Mouse (Mus musculus): ENCODE data around the gene Bbs1. TPM values are rescaled to one million over a fixed set of nuclear protein-coding genes. Genes with fewer than 3 reads are reported as not detected.
A peak's percentile ranks its signal among the peaks of the same experiment; 100 is the strongest.
"Not testable (repeated sequence)": the region's sequence is repeated elsewhere in the genome, so short reads cannot be mapped to it uniquely, and the experiment has no call there.

Bbs1 gene
- polyA plus RNA-seq (2015; fragmentation: Nextera tagmentation; extraction: Ambion mirVana): 2.4 and 2.8 TPM in 2 replicates

- Histone ChIP-seq H3K9ac (ENCODE audit: low read depth, low read length) (peak within 1 kb of the TSS; percentile 67), H3K9me3 (ENCODE audit: control insufficient read depth, low read length) (no peaks in the 10 kb centered on the region), H3K27me3 (replicated peaks; ENCODE audit: control insufficient read depth, insufficient read depth, low read length) (no peaks in the 10 kb centered on the region), H3K4me2 (ENCODE audit: low read depth, low read length) (peak within 1 kb of the TSS; percentile 71), H3K4me3 (ENCODE audit: low read length) (peak within 1 kb of the TSS; percentile 67), H3K36me3 (ENCODE audit: control insufficient read depth, insufficient read depth, low read length) (peaks cover 27% of the 10 kb centered on the region), H3K27ac (ENCODE audit: low read length) (no peak within 1 kb of the TSS; the same call in 1 of the 2 replicates), H3K4me1 (ENCODE audit: control insufficient read depth, insufficient read depth, low read length) (no peaks in the 10 kb centered on the region)
- WGBS: 9% methylated on average over 31 of the region's 31 CpGs
- peak; percentile 65 for ATAC-seq
Measured at GRCm38 (mm10) chr19:4905979-4906794, at the start of gene Bbs1. Gene Bbs1 (minus strand): TSS chr19:4906628.

DNA sequence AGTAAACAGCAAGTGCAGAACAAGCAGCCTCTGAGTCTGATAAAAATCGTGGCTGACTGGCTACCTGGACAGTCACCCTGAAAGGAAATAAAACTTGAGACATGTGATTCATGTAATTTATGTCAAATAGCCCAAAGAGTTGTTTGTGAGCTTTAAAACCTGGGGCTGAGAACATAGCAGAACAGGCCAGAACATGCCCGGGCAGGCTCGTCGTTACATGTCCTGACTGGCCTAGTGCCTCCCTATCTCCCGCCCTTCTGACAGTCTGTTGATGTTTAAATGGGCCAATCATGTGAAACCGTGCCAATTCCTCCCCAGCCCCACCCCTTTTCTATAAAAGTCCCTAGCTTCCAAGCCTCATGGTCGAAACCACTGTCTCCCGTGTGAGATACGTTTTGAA is 42.2 kb upstream of the Bbs1 start:
- H3K27ac ChIP-seq (ENCODE audit: low read length); H3K36me3 ChIP-seq (ENCODE audit: control insufficient read depth, insufficient read depth, low read length); H3K4me3 ChIP-seq (ENCODE audit: low read length); ATAC-seq; H3K9ac ChIP-seq (ENCODE audit: low read depth, low read length); H3K4me1 ChIP-seq (ENCODE audit: control insufficient read depth, insufficient read depth, low read length); H3K4me2 ChIP-seq (ENCODE audit: low read depth, low read length); H3K27me3 ChIP-seq (replicated peaks; ENCODE audit: control insufficient read depth, insufficient read depth, low read length); H3K9me3 ChIP-seq (ENCODE audit: control insufficient read depth, low read length): not testable (repeated sequence)
- 80% methylated on average over 9 of the region's 9 CpGs for WGBS

DNA sequence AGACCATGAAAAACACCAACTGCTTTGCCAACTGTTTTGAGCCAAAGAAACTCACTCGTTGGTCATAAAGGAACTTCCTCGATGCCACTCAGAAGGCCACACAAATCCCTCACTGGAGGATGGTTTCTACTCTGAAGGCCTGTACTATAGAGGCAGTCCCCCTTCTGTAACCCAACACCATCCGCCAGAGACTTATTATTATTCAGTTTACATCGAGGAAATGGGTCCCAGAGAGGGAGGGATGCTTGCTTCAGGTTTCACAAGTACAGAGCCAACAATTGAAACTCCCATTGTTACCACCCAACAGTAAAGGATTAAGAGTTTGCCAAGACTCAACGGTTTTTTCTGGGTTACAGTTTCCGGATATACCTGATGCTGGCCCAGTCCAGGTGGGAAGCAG is 39.1 kb upstream of the Bbs1 start:
- no peak for ATAC-seq
- no peak overlapping the region for H3K4me3 ChIP-seq (ENCODE audit: low read length)
- no peaks in the 10 kb centered on the region for H3K9me3 ChIP-seq (ENCODE audit: control insufficient read depth, low read length)
- H3K27me3 ChIP-seq (replicated peaks; ENCODE audit: control insufficient read depth, insufficient read depth, low read length): no peaks in the 10 kb centered on the region
- no peak overlapping the region for H3K9ac ChIP-seq (ENCODE audit: low read depth, low read length)
- WGBS: 52% methylated on average over 6 of the region's 6 CpGs
- no peak overlapping the region for H3K4me2 ChIP-seq (ENCODE audit: low read depth, low read length)
- H3K4me1 ChIP-seq (ENCODE audit: control insufficient read depth, insufficient read depth, low read length): peaks cover 2% of the 10 kb centered on the region; the same call in 1 of the 2 replicates
- no peaks in the 10 kb centered on the region for H3K36me3 ChIP-seq (ENCODE audit: control insufficient read depth, insufficient read depth, low read length)
- H3K27ac ChIP-seq (ENCODE audit: low read length): no peak overlapping the region

DNA sequence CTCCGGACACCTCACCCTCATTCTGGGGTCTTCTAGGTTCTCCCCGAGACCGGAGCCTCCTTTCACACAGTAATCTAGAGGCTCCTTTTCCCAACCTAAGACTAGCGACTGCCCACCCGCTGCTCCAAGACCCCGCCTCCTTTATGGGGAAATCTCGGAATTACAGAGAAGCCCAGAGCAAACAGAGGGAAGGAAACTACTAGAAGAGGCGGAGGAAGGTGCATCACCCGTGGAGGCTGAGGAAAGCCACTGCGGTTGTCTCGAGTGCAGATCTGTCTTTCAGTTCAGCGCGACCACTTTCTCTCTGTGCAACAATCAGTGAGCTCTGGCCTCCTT is 36.8 kb upstream of the Bbs1 start:
- Histone ChIP-seq H3K4me3 (ENCODE audit: low read length) (peak overlapping the region; percentile 72), H3K27ac (ENCODE audit: low read length) (no peak overlapping the region), H3K9ac (ENCODE audit: low read depth, low read length) (peak overlapping the region; percentile 77), H3K4me2 (ENCODE audit: low read depth, low read length) (peak overlapping the region; percentile 96), H3K36me3 (ENCODE audit: control insufficient read depth, insufficient read depth, low read length) (no peaks in the 10 kb centered on the region), H3K9me3 (ENCODE audit: control insufficient read depth, low read length) (no peaks in the 10 kb centered on the region), H3K27me3 (replicated peaks; ENCODE audit: control insufficient read depth, insufficient read depth, low read length) (no peaks in the 10 kb centered on the region), H3K4me1 (ENCODE audit: control insufficient read depth, insufficient read depth, low read length) (peaks cover 2% of the 10 kb centered on the region; the same call in 1 of the 2 replicates)
- peak; percentile 73 for ATAC-seq
- 4% methylated on average over 13 of the region's 13 CpGs for WGBS

- Histone ChIP-seq H3K4me1 (ENCODE audit: control insufficient read depth, insufficient read depth, low read length) (peaks cover 2% of the 10 kb centered on the region; the same call in 1 of the 2 replicates), H3K4me2 (ENCODE audit: low read depth, low read length) (peak within 1 kb of the TSS; percentile 96), H3K27me3 (replicated peaks; ENCODE audit: control insufficient read depth, insufficient read depth, low read length) (no peaks in the 10 kb centered on the region), H3K4me3 (ENCODE audit: low read length) (peak within 1 kb of the TSS; percentile 72), H3K27ac (ENCODE audit: low read length) (no peak within 1 kb of the TSS), H3K9ac (ENCODE audit: low read depth, low read length) (peak within 1 kb of the TSS; percentile 77), H3K36me3 (ENCODE audit: control insufficient read depth, insufficient read depth, low read length) (no peaks in the 10 kb centered on the region), H3K9me3 (ENCODE audit: control insufficient read depth, low read length) (no peaks in the 10 kb centered on the region)
- ATAC-seq: peak; percentile 98
- WGBS: under 1% methylated on average over 39 of the region's 55 CpGs
Measured at GRCm38 (mm10) chr19:4942551-4943252, 36.3 kb upstream of the Bbs1 start, which contains the start of gene Peli3. Gene Peli3 (minus strand): TSS chr19:4943127.

DNA sequence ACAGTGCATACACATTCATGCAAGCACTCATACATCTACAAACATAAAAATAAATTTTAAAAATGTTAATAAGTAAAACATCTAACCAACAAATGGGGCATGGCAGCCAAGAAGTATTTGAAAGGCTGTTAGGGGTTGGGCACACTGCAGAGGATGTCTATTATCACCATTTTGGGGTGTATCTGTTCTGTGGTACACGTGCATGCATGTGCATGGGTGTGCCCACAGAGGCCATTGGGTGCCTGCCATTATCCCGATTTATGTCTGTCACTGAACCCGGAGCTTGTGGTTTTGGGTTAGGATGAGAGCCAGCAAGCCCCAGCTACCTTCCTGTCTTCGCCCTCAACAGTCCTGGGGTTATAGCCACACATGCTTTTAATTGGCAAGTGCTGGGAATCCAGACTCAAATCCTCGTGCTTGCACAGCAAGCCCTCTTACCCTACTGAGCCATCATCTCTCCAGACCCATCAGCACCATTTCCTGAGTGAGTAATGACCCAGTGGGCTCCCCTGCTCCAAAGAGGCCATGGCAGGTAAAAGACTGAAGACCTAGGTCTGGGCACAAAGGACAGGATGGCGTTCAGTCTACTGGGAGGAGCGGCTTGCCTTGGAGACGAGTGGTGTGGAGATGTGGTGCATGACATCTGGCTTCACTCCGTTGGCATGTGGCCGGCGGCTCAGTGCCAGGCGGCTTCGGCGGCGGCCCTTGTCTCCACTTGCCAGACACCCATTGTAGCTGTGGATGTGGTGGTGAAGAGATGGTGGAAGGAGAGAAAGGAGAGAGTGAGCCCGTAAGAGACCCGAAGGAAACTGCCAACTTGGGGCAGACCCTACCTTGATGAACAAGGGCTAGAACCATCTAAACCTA is 31.2 kb upstream of the Bbs1 start:
- Histone ChIP-seq H3K4me3 (ENCODE audit: low read length) (no peak overlapping the region), H3K27me3 (replicated peaks; ENCODE audit: control insufficient read depth, insufficient read depth, low read length) (no peaks in the 10 kb centered on the region), H3K27ac (ENCODE audit: low read length) (no peak overlapping the region), H3K36me3 (ENCODE audit: control insufficient read depth, insufficient read depth, low read length) (no peaks in the 10 kb centered on the region), H3K9ac (ENCODE audit: low read depth, low read length) (no peak overlapping the region), H3K4me2 (ENCODE audit: low read depth, low read length) (no peak overlapping the region), H3K9me3 (ENCODE audit: control insufficient read depth, low read length) (no peaks in the 10 kb centered on the region), H3K4me1 (ENCODE audit: control insufficient read depth, insufficient read depth, low read length) (no peaks in the 10 kb centered on the region)
- 89% methylated on average over 17 of the region's 17 CpGs for WGBS
- no peak for ATAC-seq

DNA sequence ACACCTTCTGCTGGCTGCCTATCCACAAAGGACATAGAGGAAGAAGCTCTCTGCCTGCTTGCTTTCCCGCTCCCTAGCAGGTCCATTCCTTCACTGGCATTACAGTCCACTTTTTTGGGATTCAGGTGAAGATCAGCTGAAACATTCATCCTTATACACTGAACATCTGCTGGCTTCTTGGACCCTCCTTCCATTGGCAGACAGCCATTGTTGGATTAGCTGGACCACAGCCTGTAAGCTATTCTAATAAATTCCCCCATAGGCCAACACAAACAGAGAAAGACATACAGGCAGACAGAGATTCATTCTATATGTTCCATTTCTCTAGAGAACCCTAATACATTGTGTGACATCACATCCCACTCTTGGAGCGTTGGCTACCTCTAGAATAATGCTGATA is 30.5 kb upstream of the Bbs1 start:
- no peaks in the 10 kb centered on the region for H3K9me3 ChIP-seq (ENCODE audit: control insufficient read depth, low read length)
- H3K27me3 ChIP-seq (replicated peaks; ENCODE audit: control insufficient read depth, insufficient read depth, low read length): no peaks in the 10 kb centered on the region
- H3K9ac ChIP-seq (ENCODE audit: low read depth, low read length): no peak overlapping the region
- H3K4me3 ChIP-seq (ENCODE audit: low read length): no peak overlapping the region
- no peaks in the 10 kb centered on the region for H3K36me3 ChIP-seq (ENCODE audit: control insufficient read depth, insufficient read depth, low read length)
- no peak overlapping the region for H3K27ac ChIP-seq (ENCODE audit: low read length)
- ATAC-seq: no peak
- no peaks in the 10 kb centered on the region for H3K4me1 ChIP-seq (ENCODE audit: control insufficient read depth, insufficient read depth, low read length)
- 87% methylated on average over 2 of the region's 2 CpGs for WGBS
- H3K4me2 ChIP-seq (ENCODE audit: low read depth, low read length): no peak overlapping the region

GRCm38 (mm10) chr19:4928781-4929180 is 22.4 kb upstream of the Bbs1 start:
- peaks cover 10% of the 10 kb centered on the region; the same call in 1 of the 2 replicates for H3K36me3 ChIP-seq (ENCODE audit: control insufficient read depth, insufficient read depth, low read length)
- H3K27me3 ChIP-seq (replicated peaks; ENCODE audit: control insufficient read depth, insufficient read depth, low read length): no peaks in the 10 kb centered on the region
- H3K9ac ChIP-seq (ENCODE audit: low read depth, low read length): peak overlapping the region; percentile 76
- no peaks in the 10 kb centered on the region for H3K9me3 ChIP-seq (ENCODE audit: control insufficient read depth, low read length)
- no peak for ATAC-seq
- H3K4me1 ChIP-seq (ENCODE audit: control insufficient read depth, insufficient read depth, low read length): peaks cover 17% of the 10 kb centered on the region
- peak overlapping the region; percentile 72; the same call in 1 of the 2 replicates for H3K27ac ChIP-seq (ENCODE audit: low read length)
- peak overlapping the region; percentile 83 for H3K4me2 ChIP-seq (ENCODE audit: low read depth, low read length)
- WGBS: 60% methylated on average over 5 of the region's 5 CpGs
- peak overlapping the region; percentile 75 for H3K4me3 ChIP-seq (ENCODE audit: low read length)
